Mouse (Mus musculus) skeletal muscle tissue, postnatal 0 days (tissue): ENCODE results near the gene Krt14. TPM values are rescaled to one million over a fixed set of nuclear protein-coding genes. Genes with fewer than 3 reads are reported as not detected.

ENCODE experiments used
- polyA plus RNA-seq: library from polyadenylated mRNA; unstranded; fragments of >200 nt; fragmentation: Nextera tagmentation; extraction: Ambion mirVana; gene quantifications from 2 replicates; pipeline ENCODE4 v1.2.1, GENCODE M21; 2015

The Krt14 gene
- 0.09 and 68.1 TPM in 2 replicates for polyA plus RNA-seq

GRCm38 (mm10) chr11:100207498-100207897 lies at the start of gene Krt14:
Gene Krt14 (minus strand): TSS chr11:100207548.

GRCm38 (mm10) chr11:100248852-100249465 lies 41.6 kb upstream of the Krt14 start, which contains the start of gene Krt16:
Gene Krt16 (minus strand): TSS chr11:100248902.

GRCm38 (mm10) chr11:100192992-100193391 lies 14.4 kb downstream of the Krt14 start, which contains the start of gene Krt9:
Gene Krt9 (minus strand): TSS chr11:100193246.

Other genes starting within 250 kb of the Krt14 start
- gene Krtap29-1, start 228.5 kb downstream of the Krt14 start, polyA plus RNA-seq: not detected in 2 replicates
- not detected in 2 replicates for gene Krtap16-1, start 221.0 kb downstream of the Krt14 start, polyA plus RNA-seq
- 0.35 TPM in 1 of 2 replicates, not detected in the other for gene Krtap17-1, start 213.6 kb downstream of the Krt14 start, polyA plus RNA-seq
- gene Krt33a, start 191.3 kb downstream of the Krt14 start, polyA plus RNA-seq: not detected in 2 replicates
- 1.1 and 1.4 TPM in 2 replicates for gene Krt33b, start 177.7 kb downstream of the Krt14 start, polyA plus RNA-seq
- not detected in 2 replicates for gene Krt34, start 166.0 kb downstream of the Krt14 start, polyA plus RNA-seq
- 0.22 and 0.33 TPM in 2 replicates for gene Krt31, start 157.0 kb downstream of the Krt14 start, polyA plus RNA-seq
- not detected in 2 replicates for gene Krt32, start 119.3 kb downstream of the Krt14 start, polyA plus RNA-seq
- gene Krt35, start 111.3 kb downstream of the Krt14 start, polyA plus RNA-seq: 0.07 TPM in 1 of 2 replicates, not detected in the other
- not detected in 2 replicates for gene Krt36, start 101.9 kb downstream of the Krt14 start, polyA plus RNA-seq
- not detected in 2 replicates for gene Krt13, start 86.0 kb downstream of the Krt14 start, polyA plus RNA-seq
- 19.8 TPM in 1 of 2 replicates, not detected in the other for gene Krt15, start 71.6 kb downstream of the Krt14 start, polyA plus RNA-seq
- 0.55 and 0.63 TPM in 2 replicates for gene Krt19, start 58.9 kb downstream of the Krt14 start, polyA plus RNA-seq
- gene Krt9, start 14.3 kb downstream of the Krt14 start, polyA plus RNA-seq: not detected in 2 replicates
- 0.69 TPM in 1 of 2 replicates, not detected in the other for gene Krt16, start 41.4 kb upstream of the Krt14 start, polyA plus RNA-seq
- 15.6 TPM in 1 of 2 replicates, not detected in the other for gene Krt17, start 53.5 kb upstream of the Krt14 start, polyA plus RNA-seq
- gene Krt42, start 62.3 kb upstream of the Krt14 start, polyA plus RNA-seq: not detected in 2 replicates
- 1,439 and 1,728 TPM in 2 replicates for gene Eif1, start 112.3 kb upstream of the Krt14 start, polyA plus RNA-seq
- gene Gast, start 126.9 kb upstream of the Krt14 start, polyA plus RNA-seq: 0.44 TPM in 1 of 2 replicates, not detected in the other
- gene Hap1, start 148.6 kb upstream of the Krt14 start, polyA plus RNA-seq: 0.51 and 0.56 TPM in 2 replicates
- 36.6 and 44.0 TPM in 2 replicates for gene Jup, start 190.2 kb upstream of the Krt14 start, polyA plus RNA-seq
- 29.9 and 43.6 TPM in 2 replicates for gene P3h4, start 207.3 kb upstream of the Krt14 start, polyA plus RNA-seq
- gene Fkbp10, start 208.1 kb upstream of the Krt14 start, polyA plus RNA-seq: 60.9 and 82.7 TPM in 2 replicates
- gene Nt5c3b, start 234.3 kb upstream of the Krt14 start, polyA plus RNA-seq: 46.3 and 48.7 TPM in 2 replicates
- gene Klhl10, start 234.4 kb upstream of the Krt14 start, polyA plus RNA-seq: 0.23 and 0.44 TPM in 2 replicates